Mouse (Mus musculus): ENCODE measurements around the gene 9930111J21Rik2. TPM values are rescaled to one million over a fixed set of nuclear protein-coding genes. Genes with fewer than 3 reads are reported as not detected.
A peak's percentile ranks its signal among the peaks of the same experiment; 100 is the strongest.

9930111J21Rik2 gene
- total RNA-seq (2017): 22.4 and 24.8 TPM in 2 replicates

- peak; percentile 62 for ATAC-seq (replicated peaks; ENCODE audit: low read depth, poor library complexity, severe bottlenecking)
These were observed at the start of gene 9930111J21Rik2 for GRCm38 (mm10) chr11:49051093-49051891. 9930111J21Rik2 (minus strand) TSS chr11:49051242.

GRCm38 (mm10) chr11:49100409-49100808 lies 49.4 kb upstream of the 9930111J21Rik2 start:
- peak; percentile 58 for ATAC-seq (replicated peaks; ENCODE audit: low read depth, poor library complexity, severe bottlenecking)

- no peak for ATAC-seq (replicated peaks; ENCODE audit: low read depth, poor library complexity, severe bottlenecking)
These were observed 44.3 kb upstream of the 9930111J21Rik2 start for GRCm38 (mm10) chr11:49095367-49095766.

GRCm38 (mm10) chr11:49093861-49094660 lies 43.0 kb upstream of the 9930111J21Rik2 start:
- ATAC-seq (replicated peaks; ENCODE audit: low read depth, poor library complexity, severe bottlenecking): no peak

GRCm38 (mm10) chr11:49092786-49093185 lies 41.7 kb upstream of the 9930111J21Rik2 start:
- peak; percentile 51 for ATAC-seq (replicated peaks; ENCODE audit: low read depth, poor library complexity, severe bottlenecking)

GRCm38 (mm10) chr11:49092053-49092586 lies 41.1 kb upstream of the 9930111J21Rik2 start:
- no peak for ATAC-seq (replicated peaks; ENCODE audit: low read depth, poor library complexity, severe bottlenecking)

- ATAC-seq (replicated peaks; ENCODE audit: low read depth, poor library complexity, severe bottlenecking): no peak
These were observed 40.1 kb upstream of the 9930111J21Rik2 start for GRCm38 (mm10) chr11:49091171-49091570.

- ATAC-seq (replicated peaks; ENCODE audit: low read depth, poor library complexity, severe bottlenecking): no peak
These were observed 39.5 kb upstream of the 9930111J21Rik2 start for GRCm38 (mm10) chr11:49090551-49090950.

GRCm38 (mm10) chr11:49089735-49090507 lies 38.9 kb upstream of the 9930111J21Rik2 start:
- ATAC-seq (replicated peaks; ENCODE audit: low read depth, poor library complexity, severe bottlenecking): no peak

GRCm38 (mm10) chr11:49088990-49089652 lies 38.1 kb upstream of the 9930111J21Rik2 start:
- ATAC-seq (replicated peaks; ENCODE audit: low read depth, poor library complexity, severe bottlenecking): no peak

GRCm38 (mm10) chr11:49087830-49088616 lies 37.0 kb upstream of the 9930111J21Rik2 start:
- peak; percentile 64 for ATAC-seq (replicated peaks; ENCODE audit: low read depth, poor library complexity, severe bottlenecking)

GRCm38 (mm10) chr11:49086858-49087361 lies 35.9 kb upstream of the 9930111J21Rik2 start:
- ATAC-seq (replicated peaks; ENCODE audit: low read depth, poor library complexity, severe bottlenecking): peak; percentile 10; the same call in 1 of the 2 replicates

GRCm38 (mm10) chr11:49084875-49085274 lies 33.8 kb upstream of the 9930111J21Rik2 start:
- peak; percentile 42 for ATAC-seq (replicated peaks; ENCODE audit: low read depth, poor library complexity, severe bottlenecking)

- no peak for ATAC-seq (replicated peaks; ENCODE audit: low read depth, poor library complexity, severe bottlenecking)
These were observed 33.3 kb upstream of the 9930111J21Rik2 start for GRCm38 (mm10) chr11:49084385-49084784.

GRCm38 (mm10) chr11:49083808-49084207 lies 32.8 kb upstream of the 9930111J21Rik2 start:
- 0 out of 2 replicates have a peak, but pooled peaks have one; percentile 1 for ATAC-seq (replicated peaks; ENCODE audit: low read depth, poor library complexity, severe bottlenecking)

- 0 out of 2 replicates have a peak, but pooled peaks have one; percentile 3 for ATAC-seq (replicated peaks; ENCODE audit: low read depth, poor library complexity, severe bottlenecking)
These were observed 32.1 kb upstream of the 9930111J21Rik2 start for GRCm38 (mm10) chr11:49083146-49083545.

- no peak for ATAC-seq (replicated peaks; ENCODE audit: low read depth, poor library complexity, severe bottlenecking)
These were observed 30.8 kb upstream of the 9930111J21Rik2 start for GRCm38 (mm10) chr11:49081886-49082285.

GRCm38 (mm10) chr11:49081356-49081755 lies 30.3 kb upstream of the 9930111J21Rik2 start:
- ATAC-seq (replicated peaks; ENCODE audit: low read depth, poor library complexity, severe bottlenecking): no peak

Data from common myeloid progenitor, adult 5-6 weeks (primary cell).